Mouse (Mus musculus): ENCODE measurements around the gene Cops7b.

The Cops7b gene

DNA sequence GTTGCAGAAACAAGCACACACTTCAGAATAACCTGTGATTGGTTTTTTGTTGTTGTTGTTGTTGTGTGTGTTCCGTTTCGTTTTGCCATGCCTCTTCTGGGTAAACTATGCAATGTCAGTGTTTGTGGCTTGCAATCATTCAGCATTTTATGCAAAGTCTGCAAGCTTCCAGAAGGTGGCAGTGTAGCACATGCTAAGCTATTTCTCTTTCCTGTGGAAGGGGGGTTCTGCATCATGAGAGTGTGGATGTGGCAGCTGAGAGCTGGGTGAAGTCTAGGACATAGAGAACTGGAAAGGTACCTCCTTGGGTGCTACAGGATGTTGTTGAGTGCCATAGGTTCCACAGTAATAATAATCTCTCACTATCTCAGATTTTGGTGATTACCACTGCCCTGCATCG is 15.8 kb downstream of the Cops7b start:
- no peak for DNase-seq (ENCODE audit: low read depth)

DNA sequence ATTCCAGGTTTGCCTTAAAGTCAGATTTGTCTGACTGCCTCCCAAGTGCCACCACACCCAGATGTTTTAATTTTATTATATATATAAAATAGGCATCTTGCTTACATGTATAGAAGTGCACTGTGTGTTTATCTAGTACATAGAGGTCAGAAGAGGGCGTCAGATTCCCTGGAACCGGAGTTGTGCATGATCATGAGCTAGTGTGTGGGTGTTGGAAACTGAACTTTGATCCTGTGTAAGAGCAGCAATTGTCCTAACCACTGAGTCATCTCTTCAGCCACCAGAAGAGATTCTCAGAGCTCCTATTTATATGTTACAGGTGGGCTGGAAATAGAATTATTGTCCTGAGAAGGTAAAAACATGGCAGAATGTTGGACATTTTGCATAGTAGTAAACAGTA is 17.4 kb downstream of the Cops7b start:
- no peak for DNase-seq (ENCODE audit: low read depth)

DNA sequence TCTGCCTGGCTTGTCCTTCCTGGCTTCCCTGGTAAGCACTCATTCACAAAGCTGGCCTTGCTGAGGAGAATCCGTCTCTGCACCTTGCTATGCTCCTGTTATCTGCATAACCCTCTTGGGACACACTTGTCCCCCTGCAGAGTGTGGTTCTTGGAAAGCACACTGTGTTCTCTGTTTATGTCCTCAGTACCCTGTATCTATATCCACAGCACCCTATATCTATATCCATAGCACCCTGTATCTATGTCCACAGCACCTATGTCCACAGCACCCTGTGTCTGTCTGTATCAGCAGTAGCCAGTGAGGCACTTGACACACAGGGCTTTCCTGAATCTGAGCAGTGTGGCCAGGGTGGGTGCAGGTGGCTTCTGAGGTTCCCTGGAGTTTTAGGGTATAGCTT is 28.2 kb downstream of the Cops7b start:
- DNase-seq (ENCODE audit: low read depth) = peak; percentile 50

DNA sequence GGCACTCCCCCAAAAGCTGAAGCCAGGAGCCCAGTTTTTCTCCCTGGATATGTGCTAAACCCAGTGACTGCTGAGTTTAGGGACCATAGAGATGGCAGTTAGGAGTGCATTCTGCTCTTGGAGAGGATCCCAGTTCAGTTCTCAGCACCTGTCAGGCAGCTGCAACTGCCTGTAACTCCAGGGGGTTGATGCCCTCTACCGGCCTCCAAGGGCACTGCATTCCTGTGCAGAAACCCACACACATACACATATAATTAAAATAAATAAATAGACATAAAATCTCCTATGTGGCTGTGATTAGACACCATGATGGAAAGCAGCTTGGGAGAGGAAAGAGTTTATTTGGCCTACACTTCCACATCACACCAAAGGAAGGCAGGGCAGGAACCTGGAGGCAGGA is 29.4 kb downstream of the Cops7b start:
- no peak for DNase-seq (ENCODE audit: low read depth)

DNA sequence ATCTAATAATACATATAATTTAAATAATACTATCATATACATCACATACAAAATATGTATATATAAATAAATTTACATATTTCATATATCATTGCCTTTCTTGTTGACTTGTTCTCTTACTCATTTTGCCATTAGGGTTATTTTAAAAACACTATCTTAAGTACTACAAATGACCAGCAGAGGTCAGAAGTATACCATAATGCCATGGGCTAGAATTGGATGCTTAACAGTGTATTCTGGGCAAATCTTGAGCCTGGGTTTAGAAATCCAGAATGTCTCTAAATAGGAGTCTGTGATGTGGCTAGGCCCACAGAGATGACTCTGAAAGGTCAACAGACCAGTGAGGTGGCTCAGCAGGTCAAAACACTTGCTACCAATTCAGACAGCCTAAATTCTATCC is 31.6 kb downstream of the Cops7b start:
- no peak for DNase-seq (ENCODE audit: low read depth)

DNA sequence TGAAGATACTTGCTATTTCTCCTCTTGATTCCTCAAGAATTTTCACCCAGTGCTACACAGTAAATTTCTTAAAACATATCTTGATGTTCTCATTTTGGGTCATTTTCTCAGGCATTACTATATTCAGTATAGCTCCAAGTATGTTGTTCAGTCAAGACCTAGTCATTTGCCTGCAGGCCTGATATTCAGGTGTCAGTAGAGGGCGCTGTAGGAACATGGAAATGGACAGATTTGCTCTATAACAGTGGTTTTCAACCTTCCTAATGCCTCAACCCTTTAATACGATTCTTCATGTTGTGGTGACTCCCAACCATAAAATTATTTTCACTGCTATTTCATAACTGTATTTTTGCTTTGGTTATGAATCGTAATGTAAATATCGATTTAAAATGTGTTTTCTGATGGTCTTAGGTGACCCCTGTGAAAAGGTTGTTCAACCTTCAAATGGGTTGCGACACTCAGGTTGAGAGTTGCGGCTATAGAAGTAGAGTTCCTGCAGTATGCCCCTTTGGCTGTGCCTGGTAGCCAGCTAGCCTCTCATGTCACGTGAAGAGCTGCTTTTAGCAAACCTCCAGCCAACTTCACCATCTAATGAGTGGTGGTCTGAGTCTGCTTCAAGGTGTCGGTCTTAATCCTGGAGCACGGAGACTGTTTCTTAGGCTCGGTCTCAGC is 35.9 kb downstream of the Cops7b start:
- DNase-seq (ENCODE audit: low read depth) = peak; percentile 63

DNA sequence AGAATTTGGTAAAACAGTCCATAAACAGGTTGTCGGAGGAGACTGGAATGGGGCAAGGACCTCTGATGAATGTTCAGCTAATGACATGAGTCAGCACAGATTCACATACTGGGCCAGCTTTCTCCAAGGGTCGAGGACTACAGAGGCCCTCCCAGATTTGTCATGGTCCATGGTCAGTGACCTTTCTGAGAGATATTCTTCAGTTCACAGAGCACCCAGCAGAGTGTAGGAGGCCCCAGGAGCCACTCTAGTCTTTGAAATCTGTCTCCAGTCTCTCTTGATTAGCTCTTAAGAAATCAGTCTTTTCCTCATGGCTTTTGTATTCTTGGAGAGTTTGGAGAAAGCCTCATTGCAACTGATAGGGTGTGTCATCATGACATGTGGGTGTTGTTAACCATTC is 39.6 kb downstream of the Cops7b start:
- no peak for DNase-seq (ENCODE audit: low read depth)

DNA sequence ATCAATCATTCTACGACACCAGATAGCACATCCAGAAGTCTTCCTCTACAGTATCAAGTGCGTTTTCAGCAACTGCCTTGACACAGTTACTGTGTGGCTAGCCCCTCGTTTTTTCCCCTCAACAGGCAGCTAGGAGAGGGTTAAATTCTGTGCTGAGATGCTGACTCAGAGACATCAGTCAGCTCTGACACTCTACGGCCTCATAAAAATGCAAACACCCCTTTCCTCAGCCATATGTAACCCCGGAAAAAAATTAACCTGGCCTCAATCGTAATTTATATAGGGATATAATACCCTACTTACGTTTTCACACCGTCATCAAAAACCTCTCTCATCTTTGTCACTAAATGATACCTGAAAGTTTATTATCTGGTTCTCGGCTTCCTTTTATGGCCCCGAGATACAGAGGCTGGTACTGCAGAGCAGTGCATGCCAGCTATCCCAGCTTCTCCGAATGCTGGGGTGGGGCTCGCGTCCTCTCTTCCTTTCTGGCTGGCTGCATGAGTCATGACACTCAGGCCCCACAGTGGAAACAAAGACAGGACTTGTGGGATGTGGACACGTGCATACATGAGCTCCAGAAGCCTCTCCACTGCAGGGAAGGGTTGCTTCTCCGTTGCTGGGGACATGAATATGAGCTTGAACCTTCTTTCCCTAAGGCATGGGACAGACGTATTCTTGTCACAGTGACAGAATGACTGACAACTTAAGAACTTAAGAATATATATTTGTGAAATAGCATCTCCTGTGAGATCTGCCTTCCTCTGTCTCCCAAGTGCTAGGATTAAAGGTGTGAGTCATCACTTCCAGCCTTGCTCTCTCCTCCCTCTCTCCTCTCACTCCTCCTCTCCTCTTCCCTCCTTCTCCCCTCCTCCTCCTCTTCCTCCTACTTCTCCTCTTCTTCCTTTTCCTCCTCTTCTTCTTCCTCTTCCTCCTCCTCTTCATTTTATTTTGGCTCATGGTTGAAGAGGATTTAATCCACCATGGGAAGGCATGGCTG is 40.6 kb downstream of the Cops7b start:
- no peak for DNase-seq (ENCODE audit: low read depth)

DNA sequence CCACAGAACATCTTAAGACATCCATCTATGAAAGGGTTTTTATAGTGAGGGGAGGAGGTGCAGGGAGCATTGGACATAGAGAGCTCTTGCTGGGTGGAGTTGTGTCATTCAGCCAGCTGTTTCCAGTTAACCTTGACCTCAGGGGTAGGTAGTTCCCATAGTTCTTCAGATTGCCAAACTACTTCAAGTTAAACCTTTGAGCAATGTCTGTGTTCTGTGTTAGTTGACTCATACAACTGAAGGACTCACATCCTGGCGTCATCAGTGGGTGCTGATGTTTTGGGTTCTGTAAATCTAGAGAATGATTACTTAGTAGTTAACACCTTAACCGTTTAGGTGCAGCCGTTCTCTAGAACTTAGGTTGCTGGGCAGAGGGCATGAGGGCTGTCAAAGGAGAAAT is 45.6 kb downstream of the Cops7b start:
- DNase-seq (ENCODE audit: low read depth) = no peak

DNA sequence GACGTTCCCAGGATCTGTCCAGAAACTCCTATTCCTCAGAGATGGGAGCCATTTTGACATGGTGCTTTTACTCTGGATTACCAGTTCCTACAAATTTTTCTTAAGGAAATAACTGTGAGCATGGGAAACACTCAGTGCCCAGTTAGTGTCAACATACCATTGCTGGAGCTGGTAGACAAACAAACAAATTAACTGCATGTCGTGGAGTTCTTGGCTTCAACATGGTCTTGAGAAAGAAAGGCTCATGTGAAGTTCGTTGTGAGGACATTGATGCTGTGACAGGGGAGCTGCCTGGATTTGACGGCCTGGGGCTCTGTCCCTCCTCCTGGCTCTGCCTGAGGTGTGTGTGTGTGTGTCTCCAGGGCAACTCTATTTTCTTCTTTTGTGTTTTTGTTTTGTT is 47.2 kb downstream of the Cops7b start:
- DNase-seq (ENCODE audit: low read depth) = no peak

DNA sequence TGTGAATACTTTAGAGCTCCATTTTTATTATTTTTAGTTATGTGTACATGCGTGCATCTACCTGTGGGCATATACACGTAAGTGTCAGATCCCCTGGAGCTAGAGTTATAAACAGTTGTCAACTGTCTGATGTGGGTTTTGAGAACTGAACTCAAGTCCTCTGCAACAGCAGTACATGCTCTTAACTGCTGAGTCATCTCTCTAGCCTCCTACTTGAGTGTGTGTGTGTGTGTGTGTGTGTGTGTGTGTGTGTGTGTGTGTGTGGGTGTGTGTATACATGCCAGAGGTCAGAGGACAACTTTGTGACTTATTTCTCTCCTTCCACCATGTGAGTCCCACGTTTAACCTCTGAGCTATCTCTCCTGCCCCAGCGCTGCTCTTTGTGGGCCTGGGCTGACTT is 47.8 kb downstream of the Cops7b start:
- no peak for DNase-seq (ENCODE audit: low read depth)

DNA sequence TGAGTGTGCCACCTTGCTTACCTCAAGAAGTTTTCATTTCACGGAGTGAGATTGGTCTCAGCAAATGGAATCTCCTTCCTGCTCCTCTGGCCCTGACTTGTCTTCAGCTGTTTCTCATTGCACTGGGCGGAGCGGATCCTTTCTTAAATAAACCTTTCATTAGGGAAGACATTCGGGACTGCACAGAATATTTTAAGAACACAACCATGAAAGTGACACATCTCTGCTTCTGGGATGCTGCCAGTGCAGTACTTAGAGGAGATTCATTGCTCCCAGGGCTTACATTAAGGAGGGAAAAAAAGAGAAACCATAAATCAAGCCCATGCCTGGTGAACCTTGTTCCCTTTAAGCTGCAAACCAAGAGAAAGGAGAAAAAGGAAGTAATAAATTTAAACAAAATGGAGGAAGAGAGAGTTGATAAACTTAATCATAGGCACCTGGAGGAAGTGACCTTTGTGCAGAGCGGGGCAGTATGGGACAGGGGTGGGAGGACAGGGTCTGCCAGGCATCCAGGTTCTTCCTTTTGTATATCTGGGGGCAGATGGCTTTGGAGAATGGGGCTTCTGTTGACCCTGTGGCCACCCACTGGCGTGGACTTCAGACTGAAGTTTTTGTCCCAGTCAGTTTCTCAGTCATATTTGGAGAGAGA is 50.2 kb downstream of the Cops7b start:
- DNase-seq (ENCODE audit: low read depth) = no peak

DNA sequence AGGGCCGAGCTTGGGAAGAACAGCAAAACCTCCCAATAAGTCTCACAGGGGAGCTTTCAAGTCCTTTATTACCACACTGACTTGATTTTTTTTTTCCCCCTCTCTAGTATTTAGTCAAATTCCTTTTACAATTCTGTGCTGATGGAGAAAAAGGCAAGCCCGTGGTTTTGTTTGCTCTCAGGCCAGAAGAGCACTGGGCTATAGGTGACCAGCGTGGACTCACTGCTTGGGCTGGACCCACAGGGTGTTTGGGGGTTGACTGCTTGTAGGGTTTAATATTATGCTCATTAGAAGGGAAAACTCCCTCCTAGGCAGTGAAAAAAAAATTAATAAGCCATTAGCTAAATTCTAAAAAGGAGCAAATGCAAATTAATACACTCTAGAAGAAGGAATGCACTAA is 50.7 kb downstream of the Cops7b start:
- no peak for DNase-seq (ENCODE audit: low read depth)

DNA sequence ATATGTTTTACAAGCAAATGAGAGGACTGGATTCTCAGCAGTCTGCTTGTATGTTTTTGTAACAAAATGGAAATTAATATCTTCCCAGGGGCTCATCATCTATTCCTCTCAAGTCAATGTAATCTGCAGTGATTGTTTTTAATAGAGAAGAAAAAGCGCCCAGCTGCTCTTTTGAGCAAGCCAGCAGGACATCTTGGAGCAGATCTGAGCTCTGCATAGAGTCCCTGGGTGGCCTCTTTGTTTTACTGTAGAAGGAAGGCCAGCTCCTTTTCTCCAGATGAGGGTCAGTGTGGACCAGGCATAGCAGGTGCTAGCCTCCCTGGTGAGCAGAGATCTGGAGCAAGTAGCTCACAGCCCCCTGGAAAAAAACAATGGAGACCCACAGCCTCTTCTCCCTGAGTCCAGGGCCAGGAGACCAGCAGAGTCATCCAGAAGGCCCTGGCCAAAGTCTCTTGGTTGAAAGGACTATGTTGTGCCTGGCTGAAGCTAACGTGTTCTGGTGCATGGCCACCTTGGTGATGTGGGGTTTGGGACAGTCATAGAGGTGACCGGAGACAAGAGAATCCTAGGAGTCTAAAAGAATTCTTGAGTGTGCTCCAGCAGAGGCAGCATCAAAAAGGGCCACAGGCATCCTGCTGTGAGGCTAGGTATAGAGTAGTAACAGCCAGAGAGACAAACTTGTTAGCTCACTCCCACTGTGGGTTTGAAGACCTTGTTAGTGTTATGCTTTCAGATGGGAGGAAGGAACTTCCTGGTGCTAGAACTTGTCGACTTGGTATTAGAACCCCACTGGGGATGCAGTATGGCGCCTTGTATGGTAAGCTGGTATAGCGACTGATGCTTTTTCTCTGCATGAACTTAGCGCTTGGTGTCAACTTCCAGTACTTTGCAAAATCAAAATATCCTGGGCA is 51.4 kb downstream of the Cops7b start:
- DNase-seq (ENCODE audit: low read depth) = no peak

DNA sequence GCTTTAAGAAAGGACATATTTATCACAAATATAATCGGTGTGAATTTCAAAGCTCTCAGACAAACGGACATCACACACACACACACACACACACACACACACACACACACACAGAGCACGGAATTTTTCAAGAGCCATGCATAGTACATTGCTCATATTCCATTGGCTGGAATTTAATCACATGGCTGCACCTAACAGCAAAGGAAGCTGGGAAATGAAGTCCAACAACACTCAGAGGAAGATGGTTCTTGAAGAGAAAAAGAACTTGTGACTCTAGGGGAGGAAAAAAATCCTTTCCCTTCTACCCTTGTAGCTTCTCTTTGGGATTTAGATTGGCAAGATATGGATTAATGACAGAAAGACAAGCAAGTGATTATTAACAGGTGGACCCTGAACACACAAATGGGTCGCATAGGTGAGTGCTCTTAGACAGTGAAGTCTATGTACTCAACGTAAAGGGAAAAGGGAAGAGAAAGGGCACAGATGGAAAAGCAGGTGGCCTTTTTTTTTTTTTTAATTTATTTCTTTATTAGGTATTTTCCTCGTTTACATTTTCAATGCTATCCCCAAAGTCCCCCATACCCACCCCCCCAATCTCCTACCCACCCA is 52.2 kb downstream of the Cops7b start:
- DNase-seq (ENCODE audit: low read depth) = no peak

DNA sequence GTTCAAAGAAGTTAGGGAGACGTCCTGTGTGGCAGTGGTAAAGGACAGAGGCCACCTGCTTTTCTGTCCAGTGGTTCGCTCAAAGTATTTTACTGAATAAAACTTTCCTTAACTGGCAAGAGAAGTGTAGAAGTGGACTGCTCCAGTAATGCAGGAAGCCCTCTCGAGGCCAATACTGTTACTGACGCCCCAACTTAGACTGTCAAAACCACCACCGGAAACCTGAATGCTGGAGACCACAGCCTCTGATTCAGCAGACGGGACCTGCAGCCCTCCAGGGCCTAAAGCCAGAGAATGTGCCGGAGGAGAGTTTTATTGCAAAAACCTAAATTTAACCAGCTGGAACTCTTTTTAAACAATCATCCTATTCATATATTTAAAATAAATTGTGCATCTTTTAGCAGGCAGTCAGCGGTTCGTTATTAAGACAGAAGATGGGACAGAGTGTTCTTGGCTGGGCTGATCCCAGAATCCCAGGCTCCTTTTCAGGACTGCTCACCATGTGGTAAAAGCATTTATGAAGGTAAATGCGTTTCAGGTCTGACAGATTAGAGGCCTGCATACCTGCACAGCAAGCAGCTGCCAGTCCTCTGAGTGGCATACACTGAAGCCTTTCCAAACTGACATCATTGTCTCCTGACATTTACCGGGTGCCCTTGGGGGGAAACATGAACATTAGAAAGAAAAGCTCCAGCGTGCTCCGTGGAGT is 60.6 kb downstream of the Cops7b start:
- no peak for DNase-seq (ENCODE audit: low read depth)

DNA sequence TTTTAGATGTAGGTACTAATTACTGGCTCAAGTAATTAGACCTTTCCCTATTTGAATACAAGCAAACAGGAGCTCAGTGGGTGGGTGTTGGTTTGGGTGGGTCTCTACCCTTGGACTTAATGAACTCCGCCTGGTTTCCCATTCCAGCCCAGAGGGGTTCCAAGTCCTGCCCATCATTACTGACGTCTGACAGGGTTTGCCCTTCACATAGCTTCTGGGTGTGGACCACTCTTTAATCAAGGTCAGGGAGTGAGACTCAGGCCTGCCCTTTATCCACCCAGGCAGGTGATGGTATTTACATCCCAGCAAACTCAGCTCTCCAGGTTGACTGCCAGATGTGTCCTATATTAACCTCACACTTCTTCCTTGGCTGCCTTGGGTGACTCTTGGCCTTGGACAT is 64.8 kb downstream of the Cops7b start:
- no peak for DNase-seq (ENCODE audit: low read depth)

DNA sequence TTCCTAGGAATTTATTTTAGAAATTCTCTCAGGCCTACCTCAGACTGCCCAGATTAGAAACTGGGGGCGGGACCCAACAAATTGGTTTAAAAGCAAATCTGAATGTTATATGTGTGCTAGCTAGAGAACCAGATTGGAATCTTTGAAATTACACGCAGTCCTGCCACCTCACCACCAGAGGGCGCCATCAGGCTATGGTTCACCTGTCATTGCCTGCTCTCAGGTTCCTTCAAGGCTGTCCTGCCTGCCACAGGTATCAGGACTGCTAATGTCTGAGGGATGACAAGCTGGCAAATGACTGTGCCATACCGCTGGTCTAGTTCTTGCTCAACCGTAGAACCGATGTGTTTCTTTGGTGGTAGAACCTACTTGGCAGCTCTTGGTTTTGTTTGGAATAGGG is 67.6 kb downstream of the Cops7b start:
- peak; percentile 45 for DNase-seq (ENCODE audit: low read depth)

DNA sequence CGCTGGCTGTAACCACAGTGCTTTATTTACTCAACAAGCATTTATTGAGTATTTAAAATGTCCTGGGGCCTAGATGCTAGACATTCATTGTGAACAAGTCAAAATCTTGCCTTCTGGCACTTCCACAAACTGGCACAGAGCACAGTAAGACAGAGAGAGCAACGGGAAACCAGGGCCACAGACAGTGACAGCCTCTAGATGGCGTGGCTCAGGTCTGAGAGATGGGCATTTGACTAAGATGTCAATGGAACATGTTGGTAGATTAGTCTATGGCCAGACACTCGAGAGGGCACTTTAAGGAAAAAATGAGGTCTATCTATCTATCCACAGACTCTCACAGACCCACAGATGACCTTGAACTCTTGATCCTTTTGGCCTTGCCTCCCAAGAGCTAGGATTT is 70.0 kb downstream of the Cops7b start:
- DNase-seq (ENCODE audit: low read depth) = no peak

DNA sequence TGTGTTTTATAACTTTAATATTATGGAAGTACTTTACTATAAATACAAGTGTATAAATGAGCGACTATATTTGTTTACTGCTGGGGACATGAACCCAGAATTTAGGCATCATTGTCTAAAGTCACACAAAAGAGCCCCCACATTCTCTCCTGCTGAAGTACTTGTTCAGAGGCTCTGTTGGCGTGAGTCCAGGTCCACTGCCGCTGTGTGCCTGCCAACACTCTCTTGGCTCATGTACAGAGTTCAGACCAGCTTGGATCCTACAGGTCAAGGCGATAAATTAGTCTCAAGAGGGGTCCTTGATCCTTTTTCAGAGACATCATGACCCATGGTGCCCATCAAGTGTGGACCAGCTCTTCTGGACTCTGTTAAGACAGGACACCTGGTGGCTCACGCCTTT is 74.4 kb downstream of the Cops7b start:
- no peak for DNase-seq (ENCODE audit: low read depth)
